Mouse (Mus musculus) liver, postnatal 0 days (tissue): ENCODE measurements around the gene H2-Aa. TPM values are rescaled to one million over a fixed set of nuclear protein-coding genes. Genes with fewer than 3 reads are reported as not detected.

Source experiments
- ATAC-seq: fragments of 200-750 bp; cut with Nextera tagmentation; 2 replicates; pipeline ENCODE4 v1.8.0; 2017; ENCODE audit warnings: mild to moderate bottlenecking, moderate library complexity
- DNase-seq: peaks from one replicate; pipeline ENCODE4 v3.0.0-alpha.2; 2016
- H3K27ac ChIP-seq: fragments of 300-500 bp; sonication (generic); 2 replicates; pipeline ENCODE4 v1.5.1; 2014; ENCODE audit warnings: antibody characterized with exemption, moderate library complexity, mild to moderate bottlenecking, low read depth
- H3K27me3 ChIP-seq: fragments of 300-500 bp; sonication (generic); 2 replicates; pipeline ENCODE4 v1.6.1; 2014; ENCODE audit warnings: low read length, control low read depth, mixed read lengths; ENCODE audit not compliant: insufficient read depth
- H3K36me3 ChIP-seq: fragments of 300-500 bp; sonication (generic); replicated peaks from 2 replicates; pipeline ENCODE4 v1.6.1; 2014; ENCODE audit warnings: mild to moderate bottlenecking, control low read depth, low read length, moderate library complexity, mixed read lengths; ENCODE audit not compliant: insufficient read depth
- H3K4me1 ChIP-seq: fragments of 300-500 bp; sonication (generic); 2 replicates; pipeline ENCODE4 v1.6.1; 2014; ENCODE audit warnings: antibody characterized with exemption, mild to moderate bottlenecking, control low read depth; ENCODE audit not compliant: insufficient read depth
- H3K4me2 ChIP-seq: fragments of 300-500 bp; sonication (generic); 2 replicates; pipeline ENCODE4 v1.6.1; 2014; ENCODE audit warnings: low read depth, mild to moderate bottlenecking, low read length, moderate library complexity, mixed read lengths
- H3K4me3 ChIP-seq: fragments of 300-500 bp; sonication (generic); 2 replicates; pipeline ENCODE4 v1.5.1; 2014; ENCODE audit warnings: low read depth, low read length
- H3K9ac ChIP-seq: fragments of 300-500 bp; sonication (generic); replicated peaks from 2 replicates; pipeline ENCODE4 v1.6.1; 2014; ENCODE audit warnings: mild to moderate bottlenecking, moderate library complexity
- H3K9me3 ChIP-seq: fragments of 300-500 bp; sonication (generic); 2 replicates; pipeline ENCODE4 v1.6.1; 2016; ENCODE audit warnings: mild to moderate bottlenecking, control low read depth, low read length, mixed read lengths
- CTCF ChIP-seq: sonication (generic); IDR thresholded peaks from 2 replicates; pipeline ENCODE4 v1.5.1; 2016; ENCODE audit warnings: antibody characterized with exemption, low read depth
- EP300 ChIP-seq: IDR thresholded peaks from 2 replicates; pipeline ENCODE4 v1.6.1; 2016; ENCODE audit warnings: antibody characterized with exemption, low read depth, mild to moderate bottlenecking
- WGBS: fragments of 180-500 bp; shearing (Covaris S2); extraction: QIAGEN DNeasy Blood & Tissue Kit; methylation state at CpG from one replicate; pipeline ENCODE4 v1.1.7; 2014; ENCODE audit not compliant: insufficient replicate concordance; 5-methylcytosine and 5-hydroxymethylcytosine counted together
- polyA plus RNA-seq: library from polyadenylated mRNA; unstranded; fragments of >200 nt; fragmentation: Nextera tagmentation; extraction: Ambion mirVana; gene quantifications from 2 replicates; pipeline ENCODE4 v1.2.1, GENCODE M21; 2015

Gene H2-Aa
- polyA plus RNA-seq, 1 experiment from 2014 or later: 15.3 TPM

GRCm38 (mm10) chr17:34239601-34240041 is 48.0 kb downstream of the H2-Aa start:
- H3K4me1 ChIP-seq: peaks cover 3% of the 10 kb centered on the region; the same call in 1 of the 2 replicates
- peak overlapping the region; percentile 85 for H3K27ac ChIP-seq
- no peak overlapping the region for H3K9ac ChIP-seq
- DNase-seq (no peak), ATAC-seq (peak; percentile 35; the same call in 1 of the 2 replicates)
- no peaks in the 10 kb centered on the region for H3K27me3 ChIP-seq
- H3K4me3 ChIP-seq: no peak overlapping the region
- H3K4me2 ChIP-seq: peak overlapping the region; percentile 52
- H3K9me3 ChIP-seq: 0 out of 2 replicates have a peak, but pooled peaks cover 5% of the 10 kb centered on the region
- TF ChIP-seq EP300 (no peak), CTCF (no peak)
- no peaks in the 10 kb centered on the region for H3K36me3 ChIP-seq
- 21% methylated on average over 10 of the region's 10 CpGs for WGBS

- no peaks in the 10 kb centered on the region for H3K36me3 ChIP-seq
- H3K27me3 ChIP-seq: no peaks in the 10 kb centered on the region
- WGBS: 60% methylated on average over 3 of the region's 3 CpGs
- 0 out of 2 replicates have a peak, but pooled peaks cover 5% of the 10 kb centered on the region for H3K9me3 ChIP-seq
- H3K4me3 ChIP-seq: no peak within 1 kb of the TSS
- TF ChIP-seq EP300 (no peak), CTCF (no peak)
- peak within 1 kb of the TSS; percentile 84 for H3K27ac ChIP-seq
- DNase-seq (peak; percentile 31), ATAC-seq (no peak)
- H3K4me2 ChIP-seq: peak within 1 kb of the TSS; percentile 52
- H3K9ac ChIP-seq: no peak within 1 kb of the TSS
- peaks cover 3% of the 10 kb centered on the region; the same call in 1 of the 2 replicates for H3K4me1 ChIP-seq
Observed at GRCm38 (mm10) chr17:34238706-34239105, 48.9 kb downstream of the H2-Aa start, which contains the start of gene H2-Ob. Gene H2-Ob (plus strand): TSS chr17:34238903.

GRCm38 (mm10) chr17:34237741-34238140 is 49.9 kb downstream of the H2-Aa start:
- no peak overlapping the region for H3K4me2 ChIP-seq
- H3K27ac ChIP-seq: no peak overlapping the region
- 65% methylated on average over 3 of the region's 3 CpGs for WGBS
- H3K4me3 ChIP-seq: no peak overlapping the region
- H3K4me1 ChIP-seq: peaks cover 3% of the 10 kb centered on the region; the same call in 1 of the 2 replicates
- H3K27me3 ChIP-seq: no peaks in the 10 kb centered on the region
- no peak overlapping the region for H3K9ac ChIP-seq
- TF ChIP-seq EP300 (no peak), CTCF (no peak)
- DNase-seq (no peak), ATAC-seq (no peak)
- H3K36me3 ChIP-seq: no peaks in the 10 kb centered on the region
- 0 out of 2 replicates have a peak, but pooled peaks cover 5% of the 10 kb centered on the region for H3K9me3 ChIP-seq

GRCm38 (mm10) chr17:34236691-34237090 is 50.9 kb downstream of the H2-Aa start:
- H3K9me3 ChIP-seq: 0 out of 2 replicates have a peak, but pooled peaks cover 2% of the 10 kb centered on the region
- TF ChIP-seq EP300: no peak
- TF ChIP-seq CTCF: no peak
- no peak overlapping the region for H3K4me2 ChIP-seq
- H3K4me1 ChIP-seq: peaks cover 3% of the 10 kb centered on the region; the same call in 1 of the 2 replicates
- ATAC-seq: no peak
- no peak overlapping the region for H3K27ac ChIP-seq
- 75% methylated on average over 5 of the region's 5 CpGs for WGBS
- DNase-seq: no peak
- H3K27me3 ChIP-seq: no peaks in the 10 kb centered on the region
- H3K36me3 ChIP-seq: no peaks in the 10 kb centered on the region
- H3K4me3 ChIP-seq: no peak overlapping the region
- H3K9ac ChIP-seq: no peak overlapping the region

GRCm38 (mm10) chr17:34234926-34235325 is 52.7 kb downstream of the H2-Aa start:
- peak overlapping the region; percentile 10; the same call in 1 of the 2 replicates for H3K4me2 ChIP-seq
- TF ChIP-seq CTCF (peak; percentile 95), EP300 (no peak)
- H3K4me3 ChIP-seq: no peak overlapping the region
- H3K27me3 ChIP-seq: no peaks in the 10 kb centered on the region
- DNase-seq: peak; percentile 80
- no peak overlapping the region for H3K27ac ChIP-seq
- H3K9me3 ChIP-seq: no peaks in the 10 kb centered on the region
- WGBS: 12% methylated on average over 9 of the region's 9 CpGs
- no peaks in the 10 kb centered on the region for H3K36me3 ChIP-seq
- peaks cover 3% of the 10 kb centered on the region; the same call in 1 of the 2 replicates for H3K4me1 ChIP-seq
- peak; percentile 84 for ATAC-seq
- no peak overlapping the region for H3K9ac ChIP-seq

Other genes with a start within 250 kb of the H2-Aa start
- 0.21 and 0.47 TPM in 2 replicates for gene Col11a2, start 248.4 kb downstream of the H2-Aa start, polyA plus RNA-seq
- 0.72 and 0.85 TPM in 2 replicates for gene H2-Oa, start 195.5 kb downstream of the H2-Aa start, polyA plus RNA-seq
- 9.7 and 11.9 TPM in 2 replicates for gene H2-DMa, start 168.3 kb downstream of the H2-Aa start, polyA plus RNA-seq
- gene Brd2, start 165.2 kb downstream of the H2-Aa start, polyA plus RNA-seq: 29.2 and 32.5 TPM in 2 replicates
- 1.9 and 2.1 TPM in 2 replicates for gene H2-DMb2, start 144.5 kb downstream of the H2-Aa start, polyA plus RNA-seq
- 3.9 and 4.0 TPM in 2 replicates for gene H2-DMb1, start 134.8 kb downstream of the H2-Aa start, polyA plus RNA-seq
- gene Tap1, start 100.3 kb downstream of the H2-Aa start, polyA plus RNA-seq: 8.8 and 9.3 TPM in 2 replicates
- gene Psmb9, start 100.1 kb downstream of the H2-Aa start, polyA plus RNA-seq: 20.4 and 22.9 TPM in 2 replicates
- gene Psmb8, start 90.1 kb downstream of the H2-Aa start, polyA plus RNA-seq: 49.7 and 51.6 TPM in 2 replicates
- gene Tap2, start 84.3 kb downstream of the H2-Aa start, polyA plus RNA-seq: 9.8 and 10.5 TPM in 2 replicates
- gene H2-Ob, start 48.9 kb downstream of the H2-Aa start, polyA plus RNA-seq: 1.1 and 1.2 TPM in 2 replicates
- gene H2-Ab1, start 30.1 kb downstream of the H2-Aa start, polyA plus RNA-seq: 22.7 and 24.9 TPM in 2 replicates
- 8.2 and 9.3 TPM in 2 replicates for gene H2-Eb1, start 18.0 kb upstream of the H2-Aa start, polyA plus RNA-seq
- gene H2-Eb2, start 37.8 kb upstream of the H2-Aa start, polyA plus RNA-seq: not detected in 2 replicates
- not detected in 2 replicates for gene Btnl2, start 67.0 kb upstream of the H2-Aa start, polyA plus RNA-seq
- not detected in 2 replicates for gene Btnl1, start 89.3 kb upstream of the H2-Aa start, polyA plus RNA-seq
- gene BC051142, start 111.0 kb upstream of the H2-Aa start, polyA plus RNA-seq: 0.08 TPM in 1 of 2 replicates, not detected in the other
- gene Btnl4, start 189.5 kb upstream of the H2-Aa start, polyA plus RNA-seq: not detected in 2 replicates
- gene Btnl6, start 229.5 kb upstream of the H2-Aa start, polyA plus RNA-seq: not detected in 2 replicates